Mouse (Mus musculus) lung, postnatal 0 days (tissue): ENCODE results near the gene C130050O18Rik.

Source experiments
- CTCF ChIP-seq: IDR thresholded peaks from 2 replicates; pipeline ENCODE4 v1.5.1; 2016; ENCODE audit warnings: antibody characterized with exemption, mild to moderate bottlenecking
- EP300 ChIP-seq: IDR thresholded peaks from 2 replicates; pipeline ENCODE4 v1.6.1; 2016; ENCODE audit warnings: antibody characterized with exemption, mild to moderate bottlenecking, control low read depth

GRCm38 (mm10) chr5:139395528-139395927 lies 9.6 kb upstream of the C130050O18Rik start:
- TF ChIP-seq EP300 (no peak), CTCF (no peak)
